Mouse (Mus musculus) fibroblast of lung, adult 2 months (primary cell): ENCODE measurements at regions not wholly inside any gene's neighbourhood (a gene's known extent, or its start where the extent isn't known, plus 50 kb on each side); places are given as distances from the start of the nearest gene placed in this dataset.

Experiments
- DNase-seq: peaks from one replicate; pipeline ENCODE4 v3.0.0-alpha.2; 2011; ENCODE audit warnings: low read depth

GRCm38 (mm10) chr15:64434502-64434901 lies 374.2 kb upstream of the Fam49b start:
- DNase-seq: no peak

DNA sequence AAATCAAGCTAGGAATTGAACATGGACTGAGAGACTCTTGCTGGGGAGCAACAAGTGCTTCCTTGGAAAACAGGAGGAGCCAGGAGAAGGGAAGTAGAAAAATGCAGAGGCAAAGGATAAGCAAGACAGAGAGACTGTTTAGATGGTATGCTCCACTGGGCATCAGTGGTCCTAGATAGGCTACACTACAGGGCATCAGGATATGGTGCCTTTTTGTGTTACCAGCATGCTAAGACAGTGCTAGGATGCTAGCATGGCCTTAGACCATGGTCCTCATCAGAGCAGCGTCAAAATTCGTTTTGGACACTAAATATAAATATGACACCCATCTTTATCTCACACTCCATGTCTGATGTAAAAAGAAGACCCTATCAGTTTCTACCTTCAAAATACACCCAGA lies 374.6 kb upstream of the Fam49b start:
- no peak for DNase-seq

DNA sequence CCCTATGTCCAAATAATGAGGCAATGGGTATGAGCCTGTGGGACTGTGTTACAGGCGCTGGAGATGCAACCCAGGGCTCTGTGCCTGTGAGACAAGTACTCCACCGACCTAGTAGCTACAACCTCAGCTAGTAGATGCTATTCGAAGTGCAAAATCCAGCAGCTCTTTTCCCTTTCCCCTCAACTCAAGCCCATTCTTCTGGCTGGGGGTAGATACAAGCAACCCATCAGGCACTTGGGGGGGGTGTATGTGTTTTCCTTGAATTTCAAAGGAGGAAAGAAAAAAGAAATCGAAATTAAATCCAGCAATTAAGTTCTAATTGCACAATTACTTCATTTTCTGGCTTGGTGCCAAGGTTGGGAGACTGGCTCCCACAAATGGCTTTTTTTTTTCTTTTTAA lies 372.4 kb upstream of the Gm21798 start:
- no peak for DNase-seq

- no peak for DNase-seq
Observed at GRCm38 (mm10) chr15:64446411-64447072, 371.0 kb upstream of the Gm21798 start.

- DNase-seq: no peak
Observed at GRCm38 (mm10) chr15:64447239-64447952, 370.1 kb upstream of the Gm21798 start.

DNA sequence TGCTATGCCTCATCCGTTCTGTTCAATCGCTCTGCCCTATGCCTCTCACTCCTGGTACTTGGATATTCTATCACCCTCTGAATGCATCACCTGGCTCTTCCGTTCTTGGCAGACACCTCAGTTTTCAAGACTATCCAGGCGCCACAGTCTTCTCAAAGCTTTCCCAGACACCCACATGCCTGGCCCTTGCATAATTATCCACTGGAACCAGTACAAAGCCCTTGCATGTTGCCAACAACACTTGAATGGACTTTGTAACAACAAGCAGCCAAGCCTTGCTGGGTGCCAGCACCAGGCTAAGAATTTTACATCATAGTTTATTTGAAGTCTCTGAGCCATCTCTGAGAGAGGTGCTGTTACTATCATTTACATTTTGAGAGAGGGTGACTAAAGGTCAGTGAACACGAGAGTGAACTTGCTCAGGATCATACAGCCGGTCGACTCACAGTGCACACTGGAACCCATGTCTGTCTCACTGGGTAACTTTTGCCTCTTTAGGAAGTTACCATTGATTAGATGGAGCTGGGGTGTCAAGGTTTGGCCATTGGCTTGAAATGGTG lies 368.8 kb upstream of the Gm21798 start:
- DNase-seq: no peak

GRCm38 (mm10) chr15:64470743-64471142 lies 346.8 kb upstream of the Gm21798 start:
- DNase-seq: peak; percentile 88

GRCm38 (mm10) chr15:64471597-64471996 lies 345.9 kb upstream of the Gm21798 start:
- no peak for DNase-seq

GRCm38 (mm10) chr15:64474236-64474635 lies 343.3 kb upstream of the Gm21798 start:
- no peak for DNase-seq

DNA sequence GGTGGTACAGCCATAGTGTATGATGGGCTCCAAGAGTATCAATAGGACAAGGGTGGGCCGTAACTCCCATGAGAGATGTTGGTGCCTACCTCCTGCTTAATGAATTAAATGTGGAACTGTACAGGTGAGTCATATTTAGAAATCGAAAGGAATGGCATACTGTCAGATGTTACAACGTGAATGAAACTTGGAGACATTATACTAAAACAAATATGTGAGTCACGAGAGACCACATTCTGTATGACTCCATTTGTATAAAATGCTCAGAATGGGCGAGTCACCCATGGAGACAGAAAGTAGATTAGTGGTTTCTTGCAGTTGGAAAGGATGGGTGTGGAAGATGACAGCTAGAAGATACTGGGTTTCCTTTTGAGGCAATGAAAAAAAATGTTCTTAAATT lies 340.4 kb upstream of the Gm21798 start:
- DNase-seq: no peak

DNA sequence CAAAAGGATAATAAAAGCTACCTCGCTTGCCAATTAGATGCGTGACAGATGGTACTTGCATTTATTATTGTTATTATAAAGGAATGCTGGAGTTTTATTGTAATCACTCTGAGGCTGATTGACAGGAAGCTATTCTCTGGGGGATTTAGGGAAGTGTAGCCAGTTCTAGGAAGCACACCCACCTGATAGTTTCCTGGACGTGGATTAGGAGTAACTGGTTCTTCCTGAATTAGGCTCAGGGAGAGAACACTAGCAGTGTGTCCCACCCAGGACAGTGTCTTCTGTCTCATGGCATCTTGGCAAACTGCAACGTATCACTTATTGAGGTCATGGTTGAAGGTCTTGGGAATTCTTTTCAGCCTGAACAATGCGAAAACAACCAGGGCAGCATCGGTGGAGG lies 336.9 kb upstream of the Gm21798 start:
- DNase-seq: no peak

- DNase-seq: no peak
Observed at GRCm38 (mm10) chr15:64481226-64481625, 336.3 kb upstream of the Gm21798 start.

DNA sequence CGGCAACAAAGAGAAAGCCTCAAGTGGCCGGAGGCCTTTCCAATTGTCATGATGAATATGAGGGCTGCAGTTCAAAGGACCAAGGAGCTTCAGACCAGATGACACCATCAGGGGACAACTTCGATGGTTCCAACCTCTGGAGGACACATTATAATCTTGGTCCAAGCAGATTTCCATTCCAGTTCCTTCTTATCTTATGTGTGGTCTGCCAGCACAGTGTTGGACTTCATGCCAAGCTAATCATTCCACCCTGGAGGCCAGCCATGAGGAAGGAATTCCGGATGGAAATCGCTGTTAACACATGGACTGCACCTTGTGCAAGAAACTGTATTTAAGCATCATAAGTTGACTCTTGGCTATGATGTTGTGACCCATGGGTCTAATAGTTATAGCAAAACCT lies 334.5 kb upstream of the Gm21798 start:
- DNase-seq: no peak

DNA sequence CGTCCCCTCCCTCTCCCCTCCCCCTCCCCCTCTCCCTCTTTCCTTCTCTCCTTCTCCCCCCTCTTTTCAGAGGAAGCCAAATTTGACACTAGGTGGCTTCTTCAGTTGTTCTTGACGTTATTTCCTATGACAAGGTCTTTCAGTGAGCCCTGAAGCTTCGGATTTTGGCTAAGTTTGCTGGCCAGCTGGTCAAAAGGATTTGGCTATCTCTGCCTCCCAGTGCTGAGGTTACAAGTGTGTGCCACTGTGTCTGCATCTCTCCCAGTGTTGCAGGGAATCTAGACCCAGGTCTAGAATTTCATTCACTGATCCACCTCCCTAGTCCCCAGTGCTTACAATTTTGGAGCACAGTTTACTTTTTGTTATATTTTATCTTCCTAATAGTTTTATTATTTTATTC lies 329.7 kb upstream of the Gm21798 start:
- no peak for DNase-seq

DNA sequence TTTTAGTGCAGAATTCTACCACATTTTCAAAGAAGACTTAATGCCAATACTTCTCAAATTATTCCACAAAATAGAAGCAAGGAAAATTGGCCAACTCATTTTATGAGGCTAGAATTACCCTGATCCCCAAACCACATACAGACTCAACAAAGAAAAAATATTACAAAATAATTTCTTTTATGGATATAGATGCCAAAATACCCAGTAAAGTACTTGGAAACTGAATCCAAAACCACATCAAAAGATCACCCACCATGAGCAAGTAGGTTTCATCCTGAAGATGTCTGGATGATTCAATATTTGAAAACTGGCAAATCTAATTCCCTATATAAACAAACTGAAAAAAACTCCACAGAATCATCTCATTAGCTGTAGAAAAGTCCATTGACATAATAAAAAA lies 316.7 kb upstream of the Gm21798 start:
- DNase-seq: no peak

GRCm38 (mm10) chr15:64501479-64501878 lies 316.0 kb upstream of the Gm21798 start:
- DNase-seq: no peak

- DNase-seq: no peak
Observed at GRCm38 (mm10) chr15:64504751-64505150, 312.7 kb upstream of the Gm21798 start.

DNA sequence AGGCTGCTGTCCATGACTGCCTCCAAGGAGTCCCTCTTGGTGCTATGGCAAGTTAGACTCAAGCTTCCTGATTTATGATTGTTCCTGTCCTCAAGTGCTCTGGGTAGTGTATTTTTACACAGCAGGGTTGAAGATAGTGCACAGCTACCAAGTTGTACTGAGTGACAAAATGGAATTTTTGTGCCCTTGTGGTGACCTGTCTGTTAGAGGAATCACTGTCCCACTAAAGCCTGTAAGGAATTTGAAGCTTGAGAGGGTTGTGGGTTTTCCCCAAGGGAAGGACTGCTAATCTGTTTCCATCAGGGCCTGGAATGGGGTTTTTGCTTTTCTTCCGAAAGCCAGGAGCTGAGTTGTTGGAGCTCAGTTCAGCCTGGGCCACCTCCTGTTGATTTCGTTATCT lies 306.8 kb upstream of the Gm21798 start:
- no peak for DNase-seq

DNA sequence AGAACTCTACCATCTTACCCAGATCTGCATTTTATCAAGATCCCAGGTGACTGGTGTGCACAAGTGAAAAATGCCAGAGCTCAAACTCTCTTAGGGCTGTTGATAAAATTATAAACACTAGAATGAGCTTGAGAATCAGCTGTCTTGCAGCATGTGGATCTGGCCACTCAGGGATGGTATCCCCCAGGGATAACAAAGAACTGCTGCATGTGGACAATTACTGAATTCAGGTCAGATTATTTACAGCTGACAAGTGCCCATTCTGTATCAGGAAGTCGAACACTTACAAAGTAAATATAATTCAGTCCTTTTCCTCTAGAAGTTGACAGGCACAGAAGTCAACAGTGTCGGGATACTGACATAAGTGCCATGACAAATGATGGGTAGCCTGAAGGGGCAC lies 306.3 kb upstream of the Gm21798 start:
- no peak for DNase-seq

GRCm38 (mm10) chr15:64512615-64513014 lies 304.9 kb upstream of the Gm21798 start:
- no peak for DNase-seq

GRCm38 (mm10) chr15:64513501-64514097 lies 303.9 kb upstream of the Gm21798 start:
- peak; percentile 39 for DNase-seq

GRCm38 (mm10) chr15:64515179-64515578 lies 302.3 kb upstream of the Gm21798 start:
- DNase-seq: no peak

DNA sequence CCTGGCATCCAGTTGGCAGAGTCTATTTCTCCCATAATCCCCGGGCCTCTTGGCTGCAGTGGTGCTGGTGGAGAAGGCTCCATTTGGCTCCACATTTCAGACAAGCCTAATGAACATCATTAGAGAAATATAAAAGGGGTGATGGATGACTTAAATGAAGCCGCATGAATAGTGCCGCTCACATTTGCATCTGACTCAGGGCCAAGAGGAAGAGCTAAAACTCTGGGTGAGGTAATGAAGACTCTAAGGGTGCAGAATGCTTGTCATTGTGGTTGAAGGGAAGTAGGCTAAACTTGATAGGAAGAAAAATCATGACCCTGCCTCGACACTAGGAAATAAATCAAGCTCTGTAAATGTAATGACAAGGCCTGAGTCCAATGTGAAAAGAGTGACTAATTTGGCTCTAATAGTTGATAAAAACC lies 298.3 kb upstream of the Gm21798 start:
- DNase-seq: no peak
